8 mouse cellular contexts compared by ENCODE assay signal in genomic region chr11:8662706-8663429, GRCm38 (mm10). TPM values are rescaled to one million over a fixed set of nuclear protein-coding genes. Genes with fewer than 3 reads are reported as not detected.
DNase-seq lines count a peak whose midpoint lies in the region; ATAC-seq and TF ChIP-seq lines count a peak whose summit lies in the region.

No protein-coding gene starts in this region.

- H3K4me2 ChIP-seq in liver, embryonic 14.5 days (ENCODE audit: low read depth), result peak overlapping the region; percentile 77
- peak overlapping the region; percentile 74 for H3K4me2 ChIP-seq in stomach, embryonic 14.5 days (replicated peaks; ENCODE audit: low read depth, low read length)

- peak; percentile 56 for DNase-seq in embryo, embryonic 10.5 days (ENCODE audit: low spot score)
- DNase-seq in embryo, embryonic 10 days (ENCODE audit: low spot score), result no peak
- peak; percentile 57 for DNase-seq in brain, adult 2 months (ENCODE audit: low read depth, low spot score)
- DNase-seq in hindbrain, embryonic 10.5 days (ENCODE audit: low spot score), result no peak
- DNase-seq in liver, embryonic 14.5 days (ENCODE audit: low read depth in 3 of 3, low spot score in 3 of 3), result no peak
- DNase-seq in cerebellum, adult 9-10 months, result no peak
- no peak for DNase-seq in testis, postnatal 10 days (ENCODE audit: low spot score)

- WGBS in hindbrain, embryonic 10.5 days, result 46% methylated on average over 4 of the region's 4 CpGs
- 44% methylated on average over 4 of the region's 4 CpGs for WGBS in liver, embryonic 14.5 days (ENCODE audit: insufficient replicate concordance)
- WGBS in stomach, embryonic 14.5 days, result 11% methylated on average over 4 of the region's 4 CpGs

- peaks cover 32% of the 10 kb centered on the region for H3K4me1 ChIP-seq in hindbrain, embryonic 10.5 days (replicated peaks)
- H3K4me1 ChIP-seq in liver, embryonic 14.5 days (replicated peaks; ENCODE audit: control insufficient read depth in 2 of 2, insufficient read depth in 2 of 2, low read length in 1 of 2), result 0 out of 4 replicates have a peak, but pooled peaks cover 0 to 3% of the 10 kb centered on the region in 2 experiments
- peaks cover 37% of the 10 kb centered on the region for H3K4me1 ChIP-seq in stomach, embryonic 14.5 days (ENCODE audit: control insufficient read depth, insufficient read depth, low read length)

- no peak overlapping the region for H3K9ac ChIP-seq in liver, embryonic 14.5 days (replicated peaks)
- peak overlapping the region; percentile 15; the same call in 1 of the 2 replicates for H3K9ac ChIP-seq in stomach, embryonic 14.5 days (replicated peaks; ENCODE audit: low read depth, low read length)

- H3K27me3 ChIP-seq in hindbrain, embryonic 10.5 days (ENCODE audit: insufficient read depth, poor library complexity, severe bottlenecking), result peaks cover 21% of the 10 kb centered on the region
- peaks cover 11% of the 10 kb centered on the region for H3K27me3 ChIP-seq in liver, embryonic 14.5 days (ENCODE audit: control insufficient read depth, insufficient read depth, low read length)
- H3K27me3 ChIP-seq in stomach, embryonic 14.5 days (ENCODE audit: control insufficient read depth, insufficient read depth, low read length), result no peaks in the 10 kb centered on the region

- no peak for ATAC-seq in liver, embryonic 14.5 days (ENCODE audit: insufficient read depth)
- 0 out of 2 replicates have a peak, but pooled peaks have one; percentile 24 for ATAC-seq in stomach, embryonic 14.5 days (ENCODE audit: insufficient number of reproducible peaks, insufficient read depth, low FRiP score, low read depth)

- TF ChIP-seq CTCF in liver, embryonic 14.5 days (IDR thresholded peaks at IDR 0.05; ENCODE audit: low read depth), result no peak

- H3K36me3 ChIP-seq in hindbrain, embryonic 10.5 days, result no peaks in the 10 kb centered on the region
- H3K36me3 ChIP-seq in liver, embryonic 14.5 days (replicated peaks; ENCODE audit: control insufficient read depth, insufficient read depth, low read depth), result no peaks in the 10 kb centered on the region
- H3K36me3 ChIP-seq in stomach, embryonic 14.5 days (ENCODE audit: control insufficient read depth, insufficient read depth, low read length), result peaks cover 8% of the 10 kb centered on the region

- TF ChIP-seq EP300 in liver, embryonic 14.5 days (IDR thresholded peaks at IDR 0.05; ENCODE audit: low read depth), result no peak

- peak overlapping the region; percentile 75 for H3K4me3 ChIP-seq in hindbrain, embryonic 10.5 days
- H3K4me3 ChIP-seq in liver, embryonic 14.5 days (ENCODE audit: insufficient read depth in 1 of 2, low read depth in 2 of 2, low read length in 2 of 2), result peak overlapping the region in 1 of 2 experiments; percentile 3; a peak in 1 of 4 replicates
- peak overlapping the region; percentile 68 for H3K4me3 ChIP-seq in stomach, embryonic 14.5 days (ENCODE audit: low read depth, low read length)

- no peaks in the 10 kb centered on the region for H3K9me3 ChIP-seq in hindbrain, embryonic 10.5 days
- no peaks in the 10 kb centered on the region for H3K9me3 ChIP-seq in liver, embryonic 14.5 days (ENCODE audit: control insufficient read depth, low read length)
- H3K9me3 ChIP-seq in stomach, embryonic 14.5 days (ENCODE audit: control insufficient read depth, low read depth, low read length), result no peaks in the 10 kb centered on the region

- H3K27ac ChIP-seq in hindbrain, embryonic 10.5 days, result no peak overlapping the region
- no peak overlapping the region for H3K27ac ChIP-seq in liver, embryonic 14.5 days
- peak overlapping the region; percentile 94; the same call in 1 of the 2 replicates for H3K27ac ChIP-seq in stomach, embryonic 14.5 days (ENCODE audit: low read length)

RNA-seq across cellular contexts. Expression of gene Tns3, which starts 1.5 kb away (rescaled TPM):
- 9.7 and 10.9 TPM in 2 replicates for polyA plus RNA-seq in hindbrain, embryonic 10.5 days (2016; fragmentation: Nextera tagmentation; extraction: Ambion mirVana)
- 3.0 and 3.4 TPM in 2 replicates for polyA plus RNA-seq in liver, embryonic 14.5 days (2012; rRNA removed)
- 2.0 TPM in 2 replicates for polyA plus RNA-seq in liver, embryonic 14.5 days (2014; fragmentation: Nextera tagmentation; extraction: Ambion mirVana)
- 29.7 and 31.2 TPM in 2 replicates for polyA plus RNA-seq in stomach, embryonic 14.5 days (2014; fragmentation: Nextera tagmentation; extraction: Ambion mirVana)

Comparison
In these comparisons a context has a peak if more than half of its experiments do, and no peak if none do; other contexts are left out.
1. DNase-seq: peak in embryo, embryonic 10.5 days (single experiment) and brain, adult 2 months (single experiment); none in embryo, embryonic 10 days (single experiment), hindbrain, embryonic 10.5 days (single experiment), liver, embryonic 14.5 days (0 of 3), cerebellum, adult 9-10 months (single experiment) and testis, postnatal 10 days (single experiment).